Mouse (Mus musculus): Measurements from ENCODE around the gene Sstr2. TPM values are rescaled to one million over a fixed set of nuclear protein-coding genes. Genes with fewer than 3 reads are reported as not detected.

Sstr2 gene
- polyA plus RNA-seq, 1 experiment from 2014 or later, result 0.47 TPM

- H3K27ac ChIP-seq (ENCODE audit: low read length), result no peak overlapping the region
- WGBS, result 97% methylated on average over 5 of the region's 5 CpGs
- ATAC-seq (ENCODE audit: low FRiP score, low TSS enrichment), result no peak
- no peaks in the 10 kb centered on the region; the same call in 1 of the 2 replicates for H3K4me1 ChIP-seq (ENCODE audit: insufficient read depth, low read length)
- H3K36me3 ChIP-seq (ENCODE audit: insufficient read depth, low read length), result no peaks in the 10 kb centered on the region
- no peak overlapping the region for H3K9ac ChIP-seq (replicated peaks; ENCODE audit: low read length)
- H3K27me3 ChIP-seq (ENCODE audit: insufficient read depth, low read length), result no peaks in the 10 kb centered on the region
- no peak overlapping the region for H3K4me3 ChIP-seq (ENCODE audit: low read length)
- no peak overlapping the region for H3K4me2 ChIP-seq (replicated peaks; ENCODE audit: low read depth, low read length)
- H3K9me3 ChIP-seq (ENCODE audit: low read length), result peaks cover 5% of the 10 kb centered on the region; the same call in 1 of the 2 replicates
These were observed 14.3 kb downstream of the Sstr2 start for GRCm38 (mm10) chr11:113633398-113633797.

GRCm38 (mm10) chr11:113634699-113635121, 15.6 kb downstream of the Sstr2 start:
- no peaks in the 10 kb centered on the region for H3K36me3 ChIP-seq (ENCODE audit: insufficient read depth, low read length)
- no peak overlapping the region for H3K4me2 ChIP-seq (replicated peaks; ENCODE audit: low read depth, low read length)
- no peak overlapping the region for H3K27ac ChIP-seq (ENCODE audit: low read length)
- H3K9me3 ChIP-seq (ENCODE audit: low read length), result peaks cover 5% of the 10 kb centered on the region; the same call in 1 of the 2 replicates
- H3K4me1 ChIP-seq (ENCODE audit: insufficient read depth, low read length), result no peaks in the 10 kb centered on the region; the same call in 1 of the 2 replicates
- no peak for ATAC-seq (ENCODE audit: low FRiP score, low TSS enrichment)
- no peak overlapping the region for H3K9ac ChIP-seq (replicated peaks; ENCODE audit: low read length)
- H3K27me3 ChIP-seq (ENCODE audit: insufficient read depth, low read length), result no peaks in the 10 kb centered on the region
- no peak overlapping the region for H3K4me3 ChIP-seq (ENCODE audit: low read length)
- WGBS, result 62% methylated on average over 10 of the region's 10 CpGs

GRCm38 (mm10) chr11:113638680-113639079, 19.5 kb downstream of the Sstr2 start:
- H3K4me3 ChIP-seq (ENCODE audit: low read length), result no peak overlapping the region
- no peak overlapping the region for H3K4me2 ChIP-seq (replicated peaks; ENCODE audit: low read depth, low read length)
- no peak overlapping the region for H3K27ac ChIP-seq (ENCODE audit: low read length)
- ATAC-seq (ENCODE audit: low FRiP score, low TSS enrichment), result no peak
- H3K27me3 ChIP-seq (ENCODE audit: insufficient read depth, low read length), result no peaks in the 10 kb centered on the region
- peaks cover 5% of the 10 kb centered on the region; the same call in 1 of the 2 replicates for H3K9me3 ChIP-seq (ENCODE audit: low read length)
- H3K36me3 ChIP-seq (ENCODE audit: insufficient read depth, low read length), result no peaks in the 10 kb centered on the region
- H3K9ac ChIP-seq (replicated peaks; ENCODE audit: low read length), result no peak overlapping the region
- WGBS, result 89% methylated on average over 12 of the region's 12 CpGs
- H3K4me1 ChIP-seq (ENCODE audit: insufficient read depth, low read length), result no peaks in the 10 kb centered on the region

GRCm38 (mm10) chr11:113645181-113645580, 26.0 kb downstream of the Sstr2 start:
- H3K9me3 ChIP-seq (ENCODE audit: low read length), result no peaks in the 10 kb centered on the region
- WGBS, result 86% methylated on average over 3 of the region's 3 CpGs
- no peak overlapping the region for H3K9ac ChIP-seq (replicated peaks; ENCODE audit: low read length)
- no peak for ATAC-seq (ENCODE audit: low FRiP score, low TSS enrichment)
- H3K27me3 ChIP-seq (ENCODE audit: insufficient read depth, low read length), result no peaks in the 10 kb centered on the region
- H3K4me3 ChIP-seq (ENCODE audit: low read length), result no peak overlapping the region
- no peak overlapping the region for H3K27ac ChIP-seq (ENCODE audit: low read length)
- no peak overlapping the region for H3K4me2 ChIP-seq (replicated peaks; ENCODE audit: low read depth, low read length)
- peaks cover 11% of the 10 kb centered on the region for H3K4me1 ChIP-seq (ENCODE audit: insufficient read depth, low read length)
- no peaks in the 10 kb centered on the region for H3K36me3 ChIP-seq (ENCODE audit: insufficient read depth, low read length)

GRCm38 (mm10) chr11:113648152-113648551, 29.0 kb downstream of the Sstr2 start:
- no peak for ATAC-seq (ENCODE audit: low FRiP score, low TSS enrichment)
- Histone ChIP-seq H3K4me1 (ENCODE audit: insufficient read depth, low read length) (peaks cover 39% of the 10 kb centered on the region), H3K36me3 (ENCODE audit: insufficient read depth, low read length) (peaks cover 14% of the 10 kb centered on the region; the same call in 1 of the 2 replicates), H3K27me3 (ENCODE audit: insufficient read depth, low read length) (no peaks in the 10 kb centered on the region), H3K27ac (ENCODE audit: low read length) (no peak overlapping the region), H3K4me2 (replicated peaks; ENCODE audit: low read depth, low read length) (0 out of 2 replicates have a peak overlapping the region, but pooled peaks have one; percentile 21), H3K9me3 (ENCODE audit: low read length) (no peaks in the 10 kb centered on the region), H3K9ac (replicated peaks; ENCODE audit: low read length) (peak overlapping the region; percentile 50), H3K4me3 (ENCODE audit: low read length) (no peak overlapping the region)
- 4% methylated on average over 15 of the region's 15 CpGs for WGBS

GRCm38 (mm10) chr11:113648690-113649352, 29.7 kb downstream of the Sstr2 start, which contains the start of gene Cog1:
Gene Cog1 (plus strand): TSS chr11:113649169.
- peaks cover 41% of the 10 kb centered on the region for H3K4me1 ChIP-seq (ENCODE audit: insufficient read depth, low read length)
- H3K9ac ChIP-seq (replicated peaks; ENCODE audit: low read length), result peak within 1 kb of the TSS; percentile 96
- H3K27me3 ChIP-seq (ENCODE audit: insufficient read depth, low read length), result no peaks in the 10 kb centered on the region
- H3K9me3 ChIP-seq (ENCODE audit: low read length), result no peaks in the 10 kb centered on the region
- no peak; the same call in 1 of the 2 replicates for ATAC-seq (ENCODE audit: low FRiP score, low TSS enrichment)
- H3K36me3 ChIP-seq (ENCODE audit: insufficient read depth, low read length), result peaks cover 20% of the 10 kb centered on the region
- peak within 1 kb of the TSS; percentile 95 for H3K4me3 ChIP-seq (ENCODE audit: low read length)
- peak within 1 kb of the TSS; percentile 84 for H3K27ac ChIP-seq (ENCODE audit: low read length)
- 42% methylated on average over 26 of the region's 26 CpGs for WGBS
- peak within 1 kb of the TSS; percentile 80 for H3K4me2 ChIP-seq (replicated peaks; ENCODE audit: low read depth, low read length)

- Histone ChIP-seq H3K9ac (replicated peaks; ENCODE audit: low read length) (peak within 1 kb of the TSS; percentile 96), H3K36me3 (ENCODE audit: insufficient read depth, low read length) (peaks cover 28% of the 10 kb centered on the region), H3K27me3 (ENCODE audit: insufficient read depth, low read length) (no peaks in the 10 kb centered on the region), H3K27ac (ENCODE audit: low read length) (peak within 1 kb of the TSS; percentile 84), H3K4me1 (ENCODE audit: insufficient read depth, low read length) (peaks cover 41% of the 10 kb centered on the region), H3K4me3 (ENCODE audit: low read length) (peak within 1 kb of the TSS; percentile 95), H3K9me3 (ENCODE audit: low read length) (no peaks in the 10 kb centered on the region), H3K4me2 (replicated peaks; ENCODE audit: low read depth, low read length) (peak within 1 kb of the TSS; percentile 80)
- peak; percentile 72 for ATAC-seq (ENCODE audit: low FRiP score, low TSS enrichment)
- WGBS, result under 1% methylated on average over 79 of the region's 91 CpGs
These were observed 30.4 kb downstream of the Sstr2 start, which contains the start of gene Slc39a11 for GRCm38 (mm10) chr11:113649353-113650210. Gene Slc39a11 (minus strand): TSS chr11:113650079.

- Histone ChIP-seq H3K4me3 (ENCODE audit: low read length) (no peak overlapping the region), H3K9ac (replicated peaks; ENCODE audit: low read length) (no peak overlapping the region)
These were observed 32.2 kb downstream of the Sstr2 start for GRCm38 (mm10) chr11:113651206-113651906.

GRCm38 (mm10) chr11:113651907-113652273, 32.7 kb downstream of the Sstr2 start:
- H3K27me3 ChIP-seq (ENCODE audit: insufficient read depth, low read length), result no peaks in the 10 kb centered on the region
- no peak overlapping the region for H3K4me3 ChIP-seq (ENCODE audit: low read length)
- peak overlapping the region; percentile 29; the same call in 1 of the 2 replicates for H3K27ac ChIP-seq (ENCODE audit: low read length)
- H3K4me1 ChIP-seq (ENCODE audit: insufficient read depth, low read length), result peaks cover 41% of the 10 kb centered on the region
- 39% methylated on average over 8 of the region's 8 CpGs for WGBS
- no peak overlapping the region for H3K4me2 ChIP-seq (replicated peaks; ENCODE audit: low read depth, low read length)
- H3K9me3 ChIP-seq (ENCODE audit: low read length), result no peaks in the 10 kb centered on the region
- H3K9ac ChIP-seq (replicated peaks; ENCODE audit: low read length), result no peak overlapping the region
- peaks cover 51% of the 10 kb centered on the region for H3K36me3 ChIP-seq (ENCODE audit: insufficient read depth, low read length)
- ATAC-seq (ENCODE audit: low FRiP score, low TSS enrichment), result peak; percentile 8; the same call in 1 of the 2 replicates

More at GRCm38 (mm10) chr11:113651206-113651906, 32.2 kb downstream of the Sstr2 start:
- Histone ChIP-seq H3K4me1 (ENCODE audit: insufficient read depth, low read length) (peaks cover 41% of the 10 kb centered on the region), H3K27ac (ENCODE audit: low read length) (peak overlapping the region; percentile 29; the same call in 1 of the 2 replicates), H3K9me3 (ENCODE audit: low read length) (no peaks in the 10 kb centered on the region), H3K4me2 (replicated peaks; ENCODE audit: low read depth, low read length) (no peak overlapping the region), H3K27me3 (ENCODE audit: insufficient read depth, low read length) (no peaks in the 10 kb centered on the region), H3K36me3 (ENCODE audit: insufficient read depth, low read length) (peaks cover 46% of the 10 kb centered on the region)
- ATAC-seq (ENCODE audit: low FRiP score, low TSS enrichment), result peak; percentile 10; the same call in 1 of the 2 replicates
- 48% methylated on average over 22 of the region's 22 CpGs for WGBS

All from kidney, embryonic 16.5 days (tissue).